Mouse (Mus musculus): Measurements from ENCODE around the gene Rapgefl1. TPM values are rescaled to one million over a fixed set of nuclear protein-coding genes. Genes with fewer than 3 reads are reported as not detected.

The Rapgefl1 gene
- 0.78 and 0.87 TPM in 2 replicates for polyA plus RNA-seq (2016; fragmentation: Nextera tagmentation; extraction: Ambion mirVana)

- Histone ChIP-seq H3K27me3 (ENCODE audit: insufficient read depth, poor library complexity, severe bottlenecking) (peaks cover 31% of the 10 kb centered on the region), H3K9me3 (no peaks in the 10 kb centered on the region), H3K36me3 (peaks cover 33% of the 10 kb centered on the region), H3K4me3 (peak within 1 kb of the TSS; percentile 76), H3K4me1 (peaks cover 32% of the 10 kb centered on the region), H3K27ac (peak within 1 kb of the TSS; percentile 83)
- under 1% methylated on average over 45 of the region's 48 CpGs for WGBS
- DNase-seq (ENCODE audit: low spot score) = peak; percentile 93
These were observed at the start of gene Rapgefl1 for GRCm38 (mm10) chr11:98836651-98837141. Rapgefl1 (plus strand) TSS chr11:98836785.

- WGBS = 32% methylated on average over 7 of the region's 7 CpGs
- H3K4me3 ChIP-seq = peak overlapping the region; percentile 39
- no peaks in the 10 kb centered on the region for H3K27me3 ChIP-seq (ENCODE audit: insufficient read depth, poor library complexity, severe bottlenecking)
- peak overlapping the region; percentile 92 for H3K27ac ChIP-seq
- H3K4me1 ChIP-seq = peaks cover 67% of the 10 kb centered on the region
- no peaks in the 10 kb centered on the region for H3K9me3 ChIP-seq
- DNase-seq (ENCODE audit: low spot score) = no peak
- H3K36me3 ChIP-seq = no peaks in the 10 kb centered on the region
These were observed 49.4 kb upstream of the Rapgefl1 start for GRCm38 (mm10) chr11:98787229-98787628.

GRCm38 (mm10) chr11:98787691-98788090, 48.9 kb upstream of the Rapgefl1 start:
- Histone ChIP-seq H3K27me3 (ENCODE audit: insufficient read depth, poor library complexity, severe bottlenecking) (no peaks in the 10 kb centered on the region), H3K4me3 (peak overlapping the region; percentile 39; the same call in 1 of the 2 replicates), H3K36me3 (no peaks in the 10 kb centered on the region), H3K4me1 (peaks cover 67% of the 10 kb centered on the region), H3K9me3 (no peaks in the 10 kb centered on the region), H3K27ac (peak overlapping the region; percentile 92)
- 94% methylated on average over 1 of the region's 1 CpGs for WGBS
- DNase-seq (ENCODE audit: low spot score) = no peak

GRCm38 (mm10) chr11:98788139-98788538, 48.4 kb upstream of the Rapgefl1 start:
- Histone ChIP-seq H3K27ac (peak overlapping the region; percentile 92), H3K4me1 (peaks cover 65% of the 10 kb centered on the region), H3K27me3 (ENCODE audit: insufficient read depth, poor library complexity, severe bottlenecking) (no peaks in the 10 kb centered on the region), H3K4me3 (peak overlapping the region; percentile 15; the same call in 1 of the 2 replicates), H3K36me3 (no peaks in the 10 kb centered on the region), H3K9me3 (no peaks in the 10 kb centered on the region)
- 87% methylated on average over 5 of the region's 5 CpGs for WGBS
- DNase-seq (ENCODE audit: low spot score) = no peak

GRCm38 (mm10) chr11:98788550-98789218, 47.9 kb upstream of the Rapgefl1 start:
- Histone ChIP-seq H3K9me3 (no peaks in the 10 kb centered on the region), H3K27me3 (ENCODE audit: insufficient read depth, poor library complexity, severe bottlenecking) (no peaks in the 10 kb centered on the region), H3K27ac (peak overlapping the region; percentile 92), H3K36me3 (no peaks in the 10 kb centered on the region), H3K4me3 (peak overlapping the region; percentile 65), H3K4me1 (peaks cover 59% of the 10 kb centered on the region)
- WGBS = 11% methylated on average over 18 of the region's 18 CpGs
- DNase-seq (ENCODE audit: low spot score) = peak; percentile 97

- Histone ChIP-seq H3K36me3 (no peaks in the 10 kb centered on the region), H3K4me1 (peaks cover 54% of the 10 kb centered on the region), H3K9me3 (no peaks in the 10 kb centered on the region), H3K27ac (peak overlapping the region; percentile 92), H3K4me3 (peak overlapping the region; percentile 65), H3K27me3 (ENCODE audit: insufficient read depth, poor library complexity, severe bottlenecking) (no peaks in the 10 kb centered on the region)
- WGBS = 1% methylated on average over 25 of the region's 25 CpGs
- DNase-seq (ENCODE audit: low spot score) = no peak
These were observed 47.3 kb upstream of the Rapgefl1 start for GRCm38 (mm10) chr11:98789219-98789807.

- H3K36me3 ChIP-seq = no peaks in the 10 kb centered on the region
- no peaks in the 10 kb centered on the region for H3K9me3 ChIP-seq
- DNase-seq (ENCODE audit: low spot score) = no peak
- H3K27me3 ChIP-seq (ENCODE audit: insufficient read depth, poor library complexity, severe bottlenecking) = no peaks in the 10 kb centered on the region
- H3K27ac ChIP-seq = peak overlapping the region; percentile 92
- WGBS = 34% methylated on average over 5 of the region's 5 CpGs
- peak overlapping the region; percentile 65 for H3K4me3 ChIP-seq
- peaks cover 51% of the 10 kb centered on the region for H3K4me1 ChIP-seq
These were observed 46.8 kb upstream of the Rapgefl1 start for GRCm38 (mm10) chr11:98789824-98790223.

- Histone ChIP-seq H3K27me3 (ENCODE audit: insufficient read depth, poor library complexity, severe bottlenecking) (no peaks in the 10 kb centered on the region), H3K27ac (no peak overlapping the region), H3K4me3 (no peak overlapping the region), H3K4me1 (peaks cover 42% of the 10 kb centered on the region), H3K9me3 (no peaks in the 10 kb centered on the region), H3K36me3 (no peaks in the 10 kb centered on the region)
- 82% methylated on average over 5 of the region's 5 CpGs for WGBS
- no peak for DNase-seq (ENCODE audit: low spot score)
These were observed 45.9 kb upstream of the Rapgefl1 start for GRCm38 (mm10) chr11:98790631-98791205.

- Histone ChIP-seq H3K27ac (no peak overlapping the region), H3K27me3 (ENCODE audit: insufficient read depth, poor library complexity, severe bottlenecking) (no peaks in the 10 kb centered on the region), H3K9me3 (no peaks in the 10 kb centered on the region), H3K4me3 (no peak overlapping the region), H3K36me3 (no peaks in the 10 kb centered on the region), H3K4me1 (peaks cover 35% of the 10 kb centered on the region)
- 67% methylated on average over 1 of the region's 1 CpGs for WGBS
- DNase-seq (ENCODE audit: low spot score) = no peak
These were observed 45.1 kb upstream of the Rapgefl1 start for GRCm38 (mm10) chr11:98791448-98791847.

GRCm38 (mm10) chr11:98792081-98792480, 44.5 kb upstream of the Rapgefl1 start:
- no peaks in the 10 kb centered on the region for H3K9me3 ChIP-seq

GRCm38 (mm10) chr11:98794469-98795014, 42.0 kb upstream of the Rapgefl1 start:
- H3K36me3 ChIP-seq = peaks cover 13% of the 10 kb centered on the region
- H3K4me3 ChIP-seq = peak overlapping the region; percentile 89
- peak; percentile 88 for DNase-seq (ENCODE audit: low spot score)
- H3K27ac ChIP-seq = peak overlapping the region; percentile 98
- no peaks in the 10 kb centered on the region for H3K27me3 ChIP-seq (ENCODE audit: insufficient read depth, poor library complexity, severe bottlenecking)
- no peaks in the 10 kb centered on the region for H3K9me3 ChIP-seq
- under 1% methylated on average over 30 of the region's 30 CpGs for WGBS
- H3K4me1 ChIP-seq = peaks cover 31% of the 10 kb centered on the region

More at GRCm38 (mm10) chr11:98792081-98792480, 44.5 kb upstream of the Rapgefl1 start:
- DNase-seq (ENCODE audit: low spot score) = no peak
- no peaks in the 10 kb centered on the region for H3K27me3 ChIP-seq (ENCODE audit: insufficient read depth, poor library complexity, severe bottlenecking)
- WGBS = 11% methylated on average over 4 of the region's 4 CpGs
- H3K4me3 ChIP-seq = no peak overlapping the region
- peaks cover 28% of the 10 kb centered on the region for H3K4me1 ChIP-seq
- no peaks in the 10 kb centered on the region for H3K36me3 ChIP-seq
- no peak overlapping the region for H3K27ac ChIP-seq

- peak within 1 kb of the TSS; percentile 89 for H3K4me3 ChIP-seq
- peak within 1 kb of the TSS; percentile 98 for H3K27ac ChIP-seq
- no peaks in the 10 kb centered on the region for H3K27me3 ChIP-seq (ENCODE audit: insufficient read depth, poor library complexity, severe bottlenecking)
- peaks cover 31% of the 10 kb centered on the region for H3K4me1 ChIP-seq
- DNase-seq (ENCODE audit: low spot score) = peak; percentile 92
- WGBS = 1% methylated on average over 76 of the region's 89 CpGs
- H3K9me3 ChIP-seq = no peaks in the 10 kb centered on the region
- peaks cover 19% of the 10 kb centered on the region for H3K36me3 ChIP-seq
These were observed 41.4 kb upstream of the Rapgefl1 start, which contains the start of gene Msl1 for GRCm38 (mm10) chr11:98795015-98795713. Msl1 (plus strand) TSS chr11:98795516.
